Mouse (Mus musculus): ENCODE data around the gene Asb18.

- TF ChIP-seq CHD2 (IDR thresholded peaks at IDR 0.05; ENCODE audit: low read depth, low read length) (no peak), ZC3H11A (IDR thresholded peaks at IDR 0.05; ENCODE audit: borderline replicate concordance, low read depth, low read length) (peak; percentile 81; the same call in 1 of the 2 replicates), ZNF384 (IDR thresholded peaks at IDR 0.05; ENCODE audit: low read depth, low read length) (no peak)
Observed at GRCm38 (mm10) chr1:90060599-90060998, 46.1 kb upstream of the Asb18 start.

Measured in ES-E14 (cell line).